Mouse (Mus musculus) CH12.LX (cell line): ENCODE results near the gene Foxc2.

ENCODE experiments used
- CTCF ChIP-seq, 2 experiments: IDR thresholded peaks in 1 of 2; conservative IDR thresholded peaks in 1 of 2; 2 replicates each; pipeline ENCODE4 v1.5.1; 2011 to 2012; ENCODE audit warnings: low read depth in 2 of 2, low read length in 2 of 2, improper control_type of control experiment in 1 of 2, inconsistent platforms in 1 of 2, mild to moderate bottlenecking in 1 of 2, moderate library complexity in 1 of 2
- E2F4 ChIP-seq: IDR thresholded peaks from 2 replicates; pipeline ENCODE4 v1.6.1; 2011; ENCODE audit warnings: low read depth, low read length, improper control_type of control experiment; ENCODE audit not compliant: insufficient replicate concordance
- EP300 ChIP-seq: IDR thresholded peaks from 2 replicates; pipeline ENCODE4 v1.6.1; 2011; ENCODE audit warnings: low read length, improper control_type of control experiment
- JUND ChIP-seq: conservative IDR thresholded peaks from 2 replicates; pipeline ENCODE4 v1.6.1; 2011; ENCODE audit warnings: low read depth, low read length, improper control_type of control experiment
- MAX ChIP-seq: IDR thresholded peaks from 2 replicates; pipeline ENCODE4 v1.6.1; 2011; ENCODE audit warnings: low read length, improper control_type of control experiment
- SIN3A ChIP-seq: IDR thresholded peaks from 2 replicates; pipeline ENCODE4 v1.6.1; 2012; ENCODE audit warnings: low read length, improper control_type of control experiment, inconsistent platforms
- ZNF384 ChIP-seq: IDR thresholded peaks from 2 replicates; pipeline ENCODE4 v1.6.1; 2012; ENCODE audit warnings: low read depth, low read length, improper control_type of control experiment, inconsistent platforms

DNA sequence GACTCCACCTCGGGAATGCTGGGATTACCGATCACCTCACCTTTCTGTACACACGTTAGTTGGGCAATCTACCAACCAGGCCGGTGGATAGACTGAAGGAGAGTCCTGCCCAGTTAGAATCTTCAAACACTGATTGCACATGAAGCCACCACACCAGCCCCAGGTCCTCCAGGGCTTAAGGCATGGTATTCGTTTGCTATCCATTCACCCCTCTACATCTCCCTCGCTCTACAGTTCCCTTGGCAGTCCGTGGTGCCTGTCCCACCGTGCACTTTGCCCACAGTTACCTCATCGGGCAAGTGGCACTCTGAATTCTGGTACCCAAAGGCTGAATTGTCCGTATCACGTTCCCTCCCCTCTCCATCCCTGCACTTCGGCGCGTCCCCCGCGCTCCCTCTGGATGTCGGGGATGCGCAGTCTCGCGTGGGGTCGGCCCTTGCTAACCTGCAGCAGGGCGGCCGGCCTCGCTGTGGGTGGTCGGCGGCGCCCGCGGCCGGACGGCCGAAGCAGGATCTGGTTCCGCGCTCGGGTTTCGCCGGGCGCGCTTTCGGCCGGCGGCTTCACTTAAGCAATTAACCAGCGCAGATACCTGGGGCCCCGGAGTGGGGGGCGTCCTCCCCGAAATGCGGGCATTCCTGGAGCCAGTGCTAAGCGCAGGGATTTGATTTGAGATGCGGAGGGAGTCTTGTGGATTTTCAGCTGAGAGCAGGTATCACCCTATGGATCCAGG, 35.4 kb upstream of the Foxc2 start:
- TF ChIP-seq SIN3A (no peak), JUND (no peak), E2F4 (no peak), ZNF384 (no peak), EP300 (no peak), CTCF (conservative IDR thresholded peaks at IDR 0.05 in 1 of 2, IDR thresholded peaks at IDR 0.05 in 1 of 2; ENCODE audit: low read depth in 2 of 2, low read length in 2 of 2) (no peak), MAX (no peak)
